Mouse (Mus musculus): ENCODE measurements around the gene Spag16. TPM values are rescaled to one million over a fixed set of nuclear protein-coding genes. Genes with fewer than 3 reads are reported as not detected.

The Spag16 gene
- polyA plus RNA-seq, 1 experiment from 2014 or later, result 0.66 TPM

DNA sequence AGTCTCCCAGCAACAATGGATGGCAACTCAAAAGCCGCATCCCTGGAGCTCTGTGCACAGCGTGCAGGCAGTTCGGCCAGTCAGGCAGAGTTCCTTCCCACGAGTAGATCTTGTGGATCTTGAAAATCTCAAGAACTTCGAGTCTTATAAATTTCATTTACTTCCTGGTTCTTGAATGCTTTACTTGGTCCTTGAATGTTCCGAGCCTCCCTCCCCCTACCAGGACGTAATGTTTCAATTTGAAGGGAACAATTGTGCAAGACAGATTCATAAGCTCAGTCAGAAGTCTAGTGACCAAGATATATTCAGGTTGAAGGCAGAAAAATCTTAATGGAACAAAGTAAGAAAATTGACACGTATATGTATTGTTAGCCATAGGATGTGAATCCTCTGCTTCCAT is 277.9 kb downstream of the Spag16 start:
- H3K36me3 ChIP-seq, result no peaks in the 10 kb centered on the region
- WGBS, result 79% methylated on average over 8 of the region's 8 CpGs
- H3K9me3 ChIP-seq (replicated peaks), result no peaks in the 10 kb centered on the region

DNA sequence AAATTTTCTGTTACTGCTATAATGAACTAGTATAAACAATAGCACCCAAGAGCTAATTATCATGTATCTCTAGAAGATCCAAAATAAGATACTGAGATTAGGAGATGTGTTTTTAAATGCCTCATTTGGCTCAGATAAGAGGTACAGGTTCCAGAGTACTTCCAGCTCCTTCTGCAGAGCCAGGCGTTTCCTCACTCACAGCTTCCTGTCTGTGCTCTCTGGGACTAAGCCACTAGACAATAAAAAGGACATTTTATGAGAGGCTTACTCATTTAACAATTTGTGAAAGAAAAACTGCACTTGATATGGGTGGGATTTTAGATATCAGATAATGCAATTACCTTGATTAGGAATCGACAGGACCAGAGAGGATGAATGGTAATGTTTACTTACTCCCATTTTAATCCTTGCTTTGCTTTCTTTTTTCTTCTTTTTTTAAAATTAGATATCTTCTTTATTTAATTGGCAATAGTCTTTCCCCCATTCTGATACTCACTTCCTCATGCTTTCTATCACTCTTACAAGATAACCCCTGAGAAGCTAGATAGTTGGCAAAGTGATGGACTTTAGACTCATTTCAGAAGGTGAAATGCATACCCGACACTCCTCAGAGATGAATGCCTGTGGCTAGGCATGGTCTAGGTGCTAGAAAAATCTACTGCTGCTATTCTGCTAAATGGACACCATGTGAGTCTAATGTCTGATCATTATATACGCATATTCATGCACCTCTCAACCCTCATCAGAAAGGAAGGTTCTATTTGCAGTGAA is 289.6 kb downstream of the Spag16 start:
- no peak overlapping the region for H3K4me2 ChIP-seq
- H3K4me1 ChIP-seq (replicated peaks), result no peaks in the 10 kb centered on the region
- H3K4me3 ChIP-seq, result no peak overlapping the region
- 67% methylated on average over 4 of the region's 4 CpGs for WGBS
- H3K36me3 ChIP-seq, result no peaks in the 10 kb centered on the region
- no peak overlapping the region for H3K27ac ChIP-seq (ENCODE audit: poor library complexity, severe bottlenecking)
- no peak for ATAC-seq (ENCODE audit: insufficient number of reproducible peaks, low FRiP score)
- H3K9ac ChIP-seq, result no peak overlapping the region
- no peaks in the 10 kb centered on the region for H3K27me3 ChIP-seq (replicated peaks)
- H3K9me3 ChIP-seq (replicated peaks), result no peaks in the 10 kb centered on the region

More for the DNA sequence above, 277.9 kb downstream of the Spag16 start:
- Histone ChIP-seq H3K4me1 (replicated peaks) (no peaks in the 10 kb centered on the region), H3K27me3 (replicated peaks) (no peaks in the 10 kb centered on the region), H3K4me3 (no peak overlapping the region), H3K9ac (no peak overlapping the region), H3K27ac (ENCODE audit: poor library complexity, severe bottlenecking) (no peak overlapping the region), H3K4me2 (no peak overlapping the region)
- ATAC-seq (ENCODE audit: insufficient number of reproducible peaks, low FRiP score), result no peak

DNA sequence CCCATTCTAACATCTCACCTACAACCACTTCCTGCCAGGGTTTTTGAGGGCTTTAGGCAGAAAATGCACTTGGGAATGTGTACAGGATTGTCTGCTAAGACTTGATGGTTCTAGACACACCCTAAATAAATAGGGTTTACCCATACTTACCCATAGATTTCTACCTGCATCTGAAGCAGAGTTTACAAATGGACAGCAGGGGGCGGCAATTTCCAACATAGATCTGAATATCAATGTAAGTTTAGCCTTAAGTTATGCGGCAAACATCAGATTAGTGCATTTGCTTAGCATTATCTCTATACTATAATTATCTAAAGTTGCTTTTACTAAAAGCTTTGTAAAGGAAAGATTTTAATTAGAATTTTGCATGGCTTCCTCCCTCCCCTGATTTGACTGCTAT is 301.3 kb downstream of the Spag16 start:
- WGBS, result 48% methylated on average over 2 of the region's 2 CpGs
- ATAC-seq (ENCODE audit: insufficient number of reproducible peaks, low FRiP score), result no peak

DNA sequence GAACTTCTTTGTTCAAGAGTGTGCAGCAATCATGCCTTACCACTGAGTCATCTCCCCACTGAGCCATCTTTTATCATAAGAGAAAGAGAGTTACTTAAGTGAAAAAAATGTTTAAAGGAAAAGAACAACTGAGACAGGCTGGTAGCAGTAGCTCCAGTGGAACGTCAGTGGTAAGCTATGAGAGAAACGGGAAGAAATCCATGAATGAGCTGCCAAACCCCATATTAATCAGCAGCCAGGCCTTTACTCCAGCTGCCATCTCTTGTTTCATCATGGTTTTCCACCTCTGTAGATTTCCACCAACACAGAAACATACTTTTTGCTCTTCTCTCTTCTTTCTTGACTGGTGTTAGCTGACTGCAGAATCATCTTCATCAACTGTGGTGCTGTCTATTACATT is 308.8 kb downstream of the Spag16 start:
- no peaks in the 10 kb centered on the region for H3K36me3 ChIP-seq
- WGBS, result 56% methylated on average over 2 of the region's 2 CpGs
- H3K27ac ChIP-seq (ENCODE audit: poor library complexity, severe bottlenecking), result no peak overlapping the region
- no peak overlapping the region for H3K4me3 ChIP-seq
- H3K4me2 ChIP-seq, result no peak overlapping the region
- H3K4me1 ChIP-seq (replicated peaks), result no peaks in the 10 kb centered on the region; the same call in 1 of the 2 replicates
- H3K9ac ChIP-seq, result no peak overlapping the region
- H3K27me3 ChIP-seq (replicated peaks), result no peaks in the 10 kb centered on the region
- ATAC-seq (ENCODE audit: insufficient number of reproducible peaks, low FRiP score), result no peak
- no peaks in the 10 kb centered on the region for H3K9me3 ChIP-seq (replicated peaks)

More for the DNA sequence above, 301.3 kb downstream of the Spag16 start:
- Histone ChIP-seq H3K36me3 (no peaks in the 10 kb centered on the region), H3K4me1 (replicated peaks) (no peaks in the 10 kb centered on the region; the same call in 1 of the 2 replicates), H3K9ac (no peak overlapping the region), H3K4me3 (no peak overlapping the region), H3K27me3 (replicated peaks) (no peaks in the 10 kb centered on the region), H3K27ac (ENCODE audit: poor library complexity, severe bottlenecking) (no peak overlapping the region), H3K9me3 (replicated peaks) (no peaks in the 10 kb centered on the region), H3K4me2 (no peak overlapping the region)

DNA sequence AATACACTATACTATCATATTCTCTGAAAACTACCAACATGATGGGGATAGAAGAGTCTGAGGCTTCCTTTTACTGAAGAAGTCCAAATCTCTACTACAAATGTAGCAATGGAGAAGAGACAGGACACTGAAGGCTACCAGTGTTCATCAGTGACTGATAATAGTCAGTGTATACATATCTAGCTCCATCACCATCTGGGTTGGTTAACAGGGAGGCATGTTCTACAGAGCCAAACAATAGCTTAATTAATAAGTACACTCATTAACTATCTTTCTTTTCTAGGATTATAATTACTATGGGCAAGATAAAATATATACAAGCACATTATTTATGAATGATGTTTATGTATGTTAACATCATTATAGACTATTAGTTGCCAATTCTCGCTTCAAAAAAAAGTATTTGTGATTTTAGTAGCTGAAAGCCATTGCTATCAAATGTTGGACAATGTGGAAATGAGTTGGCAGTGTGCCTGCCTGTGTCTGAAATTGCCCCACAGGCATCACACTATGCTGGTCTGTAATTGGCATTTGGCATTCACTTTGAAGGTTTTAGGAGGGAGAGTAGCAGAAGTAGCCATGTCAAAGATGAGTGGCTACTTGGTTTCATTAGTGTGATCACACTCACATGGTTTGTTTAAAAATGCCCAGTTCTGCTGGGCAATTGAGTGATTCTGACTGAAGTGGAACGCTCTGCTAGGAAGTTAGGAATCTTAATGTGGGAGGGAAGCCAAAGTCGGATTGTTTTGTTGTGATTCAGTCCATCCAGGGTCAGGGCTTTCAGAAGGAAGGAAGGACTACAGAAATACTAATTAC is 338.8 kb downstream of the Spag16 start:
- Histone ChIP-seq H3K9ac (no peak overlapping the region), H3K4me1 (replicated peaks) (no peaks in the 10 kb centered on the region), H3K27ac (ENCODE audit: poor library complexity, severe bottlenecking) (no peak overlapping the region), H3K36me3 (no peaks in the 10 kb centered on the region), H3K4me3 (no peak overlapping the region), H3K4me2 (no peak overlapping the region), H3K9me3 (replicated peaks) (no peaks in the 10 kb centered on the region), H3K27me3 (replicated peaks) (no peaks in the 10 kb centered on the region)
- WGBS, result 65% methylated on average over 3 of the region's 3 CpGs
- ATAC-seq (ENCODE audit: insufficient number of reproducible peaks, low FRiP score), result no peak

DNA sequence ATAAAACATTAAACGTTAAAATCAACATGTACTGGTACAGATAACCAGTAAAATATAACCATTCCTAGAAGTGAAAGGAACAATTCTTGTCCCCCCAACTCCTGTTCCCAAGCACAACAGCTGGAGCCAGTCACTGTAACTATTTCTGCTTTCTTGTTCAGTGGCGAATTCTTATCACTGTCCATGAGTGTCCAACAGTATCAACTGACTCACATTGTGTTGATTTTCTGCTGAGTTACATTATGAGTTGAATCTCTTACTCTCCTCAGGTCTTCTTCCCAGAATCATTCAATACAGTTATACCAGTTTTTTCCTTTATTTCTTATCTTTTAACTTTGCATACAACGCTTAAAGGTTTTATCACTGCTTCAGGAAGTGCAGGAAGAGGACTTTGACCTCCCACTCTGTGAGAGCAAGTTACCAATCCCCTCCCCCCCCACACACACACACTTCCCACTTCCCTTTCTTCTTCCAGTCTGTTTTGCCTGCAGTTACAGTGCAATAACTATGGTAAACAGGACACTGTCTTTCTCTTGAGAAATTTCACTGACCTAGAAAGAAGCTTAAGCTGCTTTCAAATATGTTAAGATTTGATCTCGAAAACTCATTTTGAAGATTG is 353.5 kb downstream of the Spag16 start:
- H3K36me3 ChIP-seq, result no peaks in the 10 kb centered on the region
- peaks cover 2% of the 10 kb centered on the region; the same call in 1 of the 2 replicates for H3K4me1 ChIP-seq (replicated peaks)
- 40% methylated on average over 4 of the region's 4 CpGs for WGBS
- H3K9me3 ChIP-seq (replicated peaks), result no peaks in the 10 kb centered on the region
- no peak overlapping the region for H3K4me3 ChIP-seq
- ATAC-seq (ENCODE audit: insufficient number of reproducible peaks, low FRiP score), result 0 out of 2 replicates have a peak, but pooled peaks have one; percentile 53
- no peak overlapping the region for H3K4me2 ChIP-seq
- no peaks in the 10 kb centered on the region for H3K27me3 ChIP-seq (replicated peaks)
- no peak overlapping the region for H3K9ac ChIP-seq
- no peak overlapping the region for H3K27ac ChIP-seq (ENCODE audit: poor library complexity, severe bottlenecking)

DNA sequence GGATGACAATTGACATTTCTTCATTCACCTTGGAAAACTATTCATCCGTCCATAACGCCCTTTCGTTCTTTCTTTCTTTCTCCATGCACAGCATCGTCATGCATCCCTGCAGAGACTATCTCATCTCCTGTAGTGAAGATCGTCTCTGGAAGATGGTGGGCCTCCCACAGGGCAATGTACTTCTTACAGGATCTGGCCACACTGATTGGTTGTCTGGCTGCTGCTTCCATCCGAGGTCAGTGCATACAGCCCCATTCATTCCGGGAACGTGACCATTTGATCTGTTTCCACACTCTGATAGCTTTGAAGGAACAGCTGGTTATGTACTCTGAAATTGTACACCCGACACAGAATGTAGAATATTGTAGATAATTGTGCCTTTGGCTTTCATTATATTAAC is 438.0 kb downstream of the Spag16 start:
- Histone ChIP-seq H3K4me1 (replicated peaks) (no peaks in the 10 kb centered on the region), H3K27ac (ENCODE audit: poor library complexity, severe bottlenecking) (no peak overlapping the region), H3K9ac (no peak overlapping the region), H3K4me3 (no peak overlapping the region), H3K36me3 (no peaks in the 10 kb centered on the region), H3K4me2 (no peak overlapping the region), H3K9me3 (replicated peaks) (no peaks in the 10 kb centered on the region), H3K27me3 (replicated peaks) (no peaks in the 10 kb centered on the region)
- ATAC-seq (ENCODE audit: insufficient number of reproducible peaks, low FRiP score), result no peak
- 68% methylated on average over 9 of the region's 9 CpGs for WGBS

DNA sequence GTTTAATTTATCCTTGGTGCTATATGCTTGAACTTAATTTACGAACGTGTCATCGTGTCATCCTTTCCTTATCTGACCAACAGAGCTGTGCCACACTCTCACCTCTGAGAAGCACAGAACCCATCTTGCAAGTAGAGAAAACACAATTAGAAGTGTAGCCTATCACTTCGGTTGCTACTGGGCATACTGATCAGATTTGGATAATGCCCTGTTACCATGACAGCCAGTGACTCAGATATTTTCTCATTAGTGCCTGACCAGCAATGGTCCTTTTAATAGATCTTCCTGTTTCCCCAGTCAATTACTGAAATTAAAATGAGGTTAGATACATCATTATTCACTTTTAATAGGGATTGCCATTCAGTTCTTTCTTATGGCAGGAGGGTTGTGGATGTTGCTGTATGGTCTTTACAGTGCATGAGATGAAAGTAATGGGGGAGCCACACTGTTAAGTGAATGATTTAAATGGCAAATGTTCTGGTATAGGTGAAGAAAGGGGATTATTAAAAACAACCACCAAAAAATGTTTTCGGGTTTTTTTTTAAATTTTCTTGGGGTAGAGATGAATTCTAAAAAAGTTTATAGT is 439.2 kb downstream of the Spag16 start:
- no peak for ATAC-seq (ENCODE audit: insufficient number of reproducible peaks, low FRiP score)

DNA sequence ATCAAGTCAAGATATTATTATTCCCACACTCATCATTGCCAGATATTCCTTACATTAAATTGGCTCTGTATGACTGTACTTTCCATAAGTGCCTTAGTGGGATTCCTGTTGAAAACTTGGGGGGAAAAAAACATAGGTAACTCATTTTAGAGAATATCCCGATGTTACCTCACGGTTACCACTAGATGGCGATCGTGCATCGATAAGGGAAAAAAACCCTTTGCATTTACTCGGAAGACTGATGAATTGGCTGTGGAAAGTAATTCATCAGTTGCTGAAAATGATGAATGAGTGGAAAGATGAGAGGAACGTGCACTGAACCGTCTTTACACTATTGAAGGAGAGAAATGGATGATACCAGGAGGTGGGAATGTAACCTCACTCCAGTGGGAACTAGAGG is 443.4 kb downstream of the Spag16 start:
- 12% methylated on average over 8 of the region's 8 CpGs for WGBS
- no peak for ATAC-seq (ENCODE audit: insufficient number of reproducible peaks, low FRiP score)

More for the DNA sequence above, 439.2 kb downstream of the Spag16 start:
- Histone ChIP-seq H3K4me1 (replicated peaks) (no peaks in the 10 kb centered on the region), H3K27ac (ENCODE audit: poor library complexity, severe bottlenecking) (no peak overlapping the region), H3K36me3 (no peaks in the 10 kb centered on the region), H3K4me3 (no peak overlapping the region), H3K9me3 (replicated peaks) (no peaks in the 10 kb centered on the region), H3K4me2 (no peak overlapping the region), H3K9ac (no peak overlapping the region), H3K27me3 (replicated peaks) (no peaks in the 10 kb centered on the region)
- 76% methylated on average over 5 of the region's 5 CpGs for WGBS

DNA sequence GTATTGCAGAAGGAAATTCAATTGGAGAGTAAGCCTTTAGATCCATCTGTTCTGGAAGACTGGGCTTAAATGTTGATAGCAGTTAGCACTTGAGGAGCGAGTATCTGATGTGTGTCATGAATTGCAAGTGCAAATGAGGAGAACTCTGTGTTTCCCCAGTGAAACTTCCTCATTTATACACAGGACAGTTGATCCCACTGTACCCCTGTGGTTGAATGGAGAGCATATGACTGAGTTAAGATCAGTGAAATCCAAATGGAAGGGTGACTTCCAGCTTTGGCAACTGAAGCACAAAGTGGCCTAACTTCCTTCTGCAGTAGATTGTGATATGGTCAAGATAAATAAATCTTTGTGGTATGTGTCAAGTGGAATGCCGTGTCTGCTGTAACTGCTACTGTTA is 446.0 kb downstream of the Spag16 start:
- no peaks in the 10 kb centered on the region for H3K4me1 ChIP-seq (replicated peaks)
- H3K4me3 ChIP-seq, result no peak overlapping the region
- H3K27me3 ChIP-seq (replicated peaks), result no peaks in the 10 kb centered on the region
- no peak for ATAC-seq (ENCODE audit: insufficient number of reproducible peaks, low FRiP score)
- H3K4me2 ChIP-seq, result no peak overlapping the region
- WGBS, result 69% methylated on average over 2 of the region's 2 CpGs
- H3K27ac ChIP-seq (ENCODE audit: poor library complexity, severe bottlenecking), result no peak overlapping the region
- H3K9ac ChIP-seq, result no peak overlapping the region
- H3K36me3 ChIP-seq, result no peaks in the 10 kb centered on the region
- H3K9me3 ChIP-seq (replicated peaks), result no peaks in the 10 kb centered on the region

More for the DNA sequence above, 443.4 kb downstream of the Spag16 start:
- Histone ChIP-seq H3K27me3 (replicated peaks) (no peaks in the 10 kb centered on the region), H3K27ac (ENCODE audit: poor library complexity, severe bottlenecking) (no peak overlapping the region), H3K36me3 (no peaks in the 10 kb centered on the region), H3K9me3 (replicated peaks) (no peaks in the 10 kb centered on the region), H3K4me3 (no peak overlapping the region), H3K4me1 (replicated peaks) (no peaks in the 10 kb centered on the region), H3K4me2 (no peak overlapping the region), H3K9ac (no peak overlapping the region)

DNA sequence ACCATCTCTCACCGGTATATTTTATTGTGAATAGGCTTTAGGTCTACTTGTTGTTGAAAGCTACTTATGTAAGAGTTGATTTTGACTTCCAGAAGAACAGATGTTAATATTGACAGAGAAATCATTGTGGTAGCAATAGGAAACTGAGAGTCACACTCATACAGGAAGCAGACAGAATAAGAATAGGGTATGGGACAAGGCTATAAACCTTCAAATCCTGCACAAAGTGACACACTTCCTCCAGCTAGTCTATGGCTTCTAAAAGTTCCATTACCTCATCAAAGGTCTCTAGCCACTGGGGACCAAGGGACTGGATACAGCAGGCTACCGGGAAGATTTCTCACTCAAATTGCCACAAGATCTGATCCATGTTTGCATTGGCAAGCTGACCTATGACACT is 452.5 kb downstream of the Spag16 start:
- Histone ChIP-seq H3K9ac (no peak overlapping the region), H3K27me3 (replicated peaks) (no peaks in the 10 kb centered on the region), H3K4me2 (no peak overlapping the region), H3K36me3 (no peaks in the 10 kb centered on the region), H3K27ac (ENCODE audit: poor library complexity, severe bottlenecking) (no peak overlapping the region), H3K4me3 (no peak overlapping the region), H3K9me3 (replicated peaks) (no peaks in the 10 kb centered on the region), H3K4me1 (replicated peaks) (no peaks in the 10 kb centered on the region)
- no peak for ATAC-seq (ENCODE audit: insufficient number of reproducible peaks, low FRiP score)
- WGBS, result 71% methylated on average over 2 of the region's 2 CpGs

Measured in heart, embryonic 12.5 days (tissue).